Mouse (Mus musculus) thymus, adult 2 months (tissue): ENCODE measurements around the gene Ldb3.

Experiments
- CTCF ChIP-seq: fragments of 200-500 bp; IDR thresholded peaks from 2 replicates; pipeline ENCODE4 v1.5.1; 2012; ENCODE audit warnings: mild to moderate bottlenecking, control low read depth, low read length, moderate library complexity, borderline replicate concordance; ENCODE audit not compliant: control insufficient read depth, poor library complexity, insufficient read depth; ENCODE audit errors: extremely low read depth
- POLR2A ChIP-seq: fragments of 200-500 bp; IDR thresholded peaks from 2 replicates; pipeline ENCODE4 v1.6.1; 2012; ENCODE audit warnings: mild to moderate bottlenecking, low read length, control low read depth, moderate library complexity; ENCODE audit not compliant: control insufficient read depth, poor library complexity, insufficient read depth; ENCODE audit errors: extremely low read depth

DNA sequence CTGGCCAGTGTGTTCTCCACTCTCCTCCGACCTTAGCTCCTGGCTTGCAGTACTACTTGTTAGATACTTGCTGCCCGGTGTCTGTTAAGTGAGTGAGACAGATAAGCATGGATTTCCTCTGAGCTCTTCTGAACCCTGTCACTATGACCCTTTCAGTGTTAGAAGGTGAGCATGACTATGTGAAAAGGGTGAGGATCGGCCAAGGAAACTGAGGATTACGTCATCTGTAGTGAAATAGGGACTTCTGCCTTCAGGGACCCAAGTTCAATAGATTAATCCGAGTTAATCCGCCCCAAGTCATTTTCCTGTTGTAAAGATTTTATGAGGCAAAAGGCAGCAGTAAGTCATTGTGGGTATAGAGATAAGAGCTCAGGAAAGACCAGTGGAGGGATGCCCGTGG, 83.2 kb downstream of the Ldb3 start:
- TF ChIP-seq CTCF, result no peak
- no peak for TF ChIP-seq POLR2A
